Mouse (Mus musculus): ENCODE measurements around the gene Zfp827. TPM values are rescaled to one million over a fixed set of nuclear protein-coding genes. Genes with fewer than 3 reads are reported as not detected.

The Zfp827 gene
- polyA plus RNA-seq, 1 experiment from 2014 or later: 4.5 TPM

DNA sequence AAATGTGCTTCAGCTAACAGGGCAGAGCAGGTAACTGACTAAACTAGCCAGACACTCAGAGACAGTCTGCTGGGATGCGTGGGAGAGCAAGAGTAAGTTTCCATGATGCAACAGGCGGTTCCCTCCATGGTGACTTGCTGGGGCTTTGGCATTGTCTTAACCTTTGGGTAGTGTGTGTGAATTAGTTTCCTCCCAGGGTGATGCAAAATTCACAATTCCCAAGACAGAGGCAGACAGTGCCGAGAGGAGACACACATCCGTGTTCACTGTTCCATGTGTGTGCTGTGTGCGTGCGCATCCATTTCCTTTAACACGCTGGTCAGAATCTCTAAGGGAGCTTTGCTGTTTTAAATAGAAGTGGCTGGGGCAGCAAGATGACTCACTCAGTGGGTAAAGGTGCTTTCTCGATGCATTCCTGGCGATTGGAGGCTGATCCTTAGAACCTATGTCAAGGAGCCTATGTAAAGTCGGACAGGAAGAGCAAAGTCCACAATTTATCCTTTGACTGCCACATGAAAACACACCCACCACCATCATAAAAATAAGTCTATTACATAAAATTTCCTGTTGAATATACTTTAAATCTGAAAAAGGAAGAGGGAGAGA, 127.4 kb downstream of the Zfp827 start:
- TF ChIP-seq CTCF (IDR thresholded peaks at IDR 0.05; ENCODE audit: low read depth): no peak
- 81% methylated on average over 10 of the region's 10 CpGs for WGBS
- H3K4me1 ChIP-seq (replicated peaks; ENCODE audit: insufficient read depth, low read length): peaks cover 14% of the 10 kb centered on the region
- no peak for DNase-seq (ENCODE audit: low spot score)
- no peaks in the 10 kb centered on the region for H3K27me3 ChIP-seq (ENCODE audit: insufficient read depth, low read length)
- no peak for ATAC-seq (replicated peaks; ENCODE audit: low FRiP score, low read depth)
- no peak overlapping the region for H3K9ac ChIP-seq (ENCODE audit: low read depth, low read length)
- H3K4me2 ChIP-seq (ENCODE audit: low read length): no peak overlapping the region
- no peaks in the 10 kb centered on the region for H3K9me3 ChIP-seq (replicated peaks; ENCODE audit: low read length)
- no peaks in the 10 kb centered on the region for H3K36me3 ChIP-seq (ENCODE audit: insufficient read depth, low read length)
- no peak overlapping the region for H3K27ac ChIP-seq
- no peak overlapping the region for H3K4me3 ChIP-seq (replicated peaks; ENCODE audit: low read depth, low read length)

DNA sequence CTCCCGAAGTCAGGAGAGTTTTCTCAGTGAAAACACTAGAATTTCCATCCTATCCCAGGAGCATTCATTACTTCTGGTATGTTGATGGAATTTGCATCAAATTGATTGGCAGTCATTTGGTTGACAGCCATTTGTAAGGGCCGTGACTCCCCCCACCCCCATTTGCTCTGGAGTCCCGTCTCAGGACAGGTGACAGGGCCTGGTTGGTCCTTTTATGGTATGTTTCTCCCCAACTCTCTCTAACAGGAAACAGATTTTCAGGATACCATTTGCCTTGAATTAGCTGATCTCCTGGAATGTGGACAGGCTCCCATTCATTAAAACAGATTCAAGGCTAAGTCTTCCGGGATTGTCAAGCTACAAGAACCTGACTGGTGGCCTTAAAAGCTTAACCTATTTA, 129.1 kb downstream of the Zfp827 start:
- ATAC-seq (replicated peaks; ENCODE audit: low FRiP score, low read depth) (no peak), DNase-seq (ENCODE audit: low spot score) (no peak)
- no peaks in the 10 kb centered on the region for H3K36me3 ChIP-seq (ENCODE audit: insufficient read depth, low read length)
- H3K4me1 ChIP-seq (replicated peaks; ENCODE audit: insufficient read depth, low read length): peaks cover 16% of the 10 kb centered on the region
- H3K9ac ChIP-seq (ENCODE audit: low read depth, low read length): no peak overlapping the region
- no peak overlapping the region for H3K4me2 ChIP-seq (ENCODE audit: low read length)
- TF ChIP-seq CTCF (IDR thresholded peaks at IDR 0.05; ENCODE audit: low read depth): no peak
- H3K4me3 ChIP-seq (replicated peaks; ENCODE audit: low read depth, low read length): no peak overlapping the region
- no peaks in the 10 kb centered on the region for H3K27me3 ChIP-seq (ENCODE audit: insufficient read depth, low read length)
- H3K27ac ChIP-seq: no peak overlapping the region
- H3K9me3 ChIP-seq (replicated peaks; ENCODE audit: low read length): no peaks in the 10 kb centered on the region
- WGBS: 42% methylated on average over 4 of the region's 4 CpGs

DNA sequence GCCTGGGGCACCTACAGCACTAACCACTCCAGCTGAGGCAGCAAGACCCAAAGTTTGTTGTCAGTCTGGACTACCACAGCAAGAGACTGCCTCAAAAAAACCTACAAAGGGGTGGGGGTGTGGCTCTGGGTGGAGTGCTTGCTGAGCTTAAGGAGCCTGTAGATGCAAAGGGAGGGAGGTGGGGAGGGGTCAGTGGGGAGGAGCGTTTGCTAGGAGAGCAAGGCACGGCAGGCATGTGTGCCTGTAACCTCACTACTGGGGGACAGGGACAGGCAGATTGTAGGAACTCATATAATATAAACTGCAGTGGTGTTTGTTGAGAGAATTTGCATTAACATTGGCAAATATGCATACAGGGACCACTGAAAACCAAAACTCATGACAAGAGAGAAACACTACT, 130.1 kb downstream of the Zfp827 start:
- no peak overlapping the region for H3K9ac ChIP-seq (ENCODE audit: low read depth, low read length)
- 44% methylated on average over 2 of the region's 2 CpGs for WGBS
- ATAC-seq (replicated peaks; ENCODE audit: low FRiP score, low read depth) (no peak), DNase-seq (ENCODE audit: low spot score) (no peak)
- H3K27me3 ChIP-seq (ENCODE audit: insufficient read depth, low read length): no peaks in the 10 kb centered on the region
- H3K4me1 ChIP-seq (replicated peaks; ENCODE audit: insufficient read depth, low read length): peaks cover 16% of the 10 kb centered on the region
- H3K27ac ChIP-seq: no peak overlapping the region
- no peak for TF ChIP-seq CTCF (IDR thresholded peaks at IDR 0.05; ENCODE audit: low read depth)
- H3K4me3 ChIP-seq (replicated peaks; ENCODE audit: low read depth, low read length): no peak overlapping the region
- no peak overlapping the region for H3K4me2 ChIP-seq (ENCODE audit: low read length)
- H3K36me3 ChIP-seq (ENCODE audit: insufficient read depth, low read length): no peaks in the 10 kb centered on the region
- H3K9me3 ChIP-seq (replicated peaks; ENCODE audit: low read length): no peaks in the 10 kb centered on the region

DNA sequence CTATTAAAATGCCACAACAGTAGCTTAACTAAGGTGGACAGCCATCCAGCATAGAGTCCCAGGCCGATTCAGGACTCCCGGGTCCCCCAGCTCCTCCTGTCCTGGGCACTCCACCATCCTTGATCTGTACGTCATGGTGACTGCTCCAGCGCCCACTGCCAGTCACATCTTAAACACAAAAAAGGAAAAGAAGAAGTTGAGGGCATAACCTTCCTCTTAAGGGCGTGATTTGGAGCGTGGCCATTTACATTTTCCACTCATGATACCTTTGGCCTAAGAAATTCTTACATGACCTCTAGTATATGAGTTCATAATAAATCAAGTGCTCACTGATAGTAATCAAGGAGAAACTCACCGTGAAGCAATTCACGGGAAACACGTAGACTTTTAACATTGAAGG, 131.2 kb downstream of the Zfp827 start:
- Histone ChIP-seq H3K4me3 (replicated peaks; ENCODE audit: low read depth, low read length) (no peak overlapping the region), H3K27me3 (ENCODE audit: insufficient read depth, low read length) (no peaks in the 10 kb centered on the region), H3K4me2 (ENCODE audit: low read length) (no peak overlapping the region), H3K4me1 (replicated peaks; ENCODE audit: insufficient read depth, low read length) (peaks cover 16% of the 10 kb centered on the region), H3K9ac (ENCODE audit: low read depth, low read length) (no peak overlapping the region), H3K27ac (no peak overlapping the region), H3K9me3 (replicated peaks; ENCODE audit: low read length) (no peaks in the 10 kb centered on the region), H3K36me3 (ENCODE audit: insufficient read depth, low read length) (no peaks in the 10 kb centered on the region)
- ATAC-seq (replicated peaks; ENCODE audit: low FRiP score, low read depth) (no peak), DNase-seq (ENCODE audit: low spot score) (no peak)
- no peak for TF ChIP-seq CTCF (IDR thresholded peaks at IDR 0.05; ENCODE audit: low read depth)
- 58% methylated on average over 9 of the region's 9 CpGs for WGBS

DNA sequence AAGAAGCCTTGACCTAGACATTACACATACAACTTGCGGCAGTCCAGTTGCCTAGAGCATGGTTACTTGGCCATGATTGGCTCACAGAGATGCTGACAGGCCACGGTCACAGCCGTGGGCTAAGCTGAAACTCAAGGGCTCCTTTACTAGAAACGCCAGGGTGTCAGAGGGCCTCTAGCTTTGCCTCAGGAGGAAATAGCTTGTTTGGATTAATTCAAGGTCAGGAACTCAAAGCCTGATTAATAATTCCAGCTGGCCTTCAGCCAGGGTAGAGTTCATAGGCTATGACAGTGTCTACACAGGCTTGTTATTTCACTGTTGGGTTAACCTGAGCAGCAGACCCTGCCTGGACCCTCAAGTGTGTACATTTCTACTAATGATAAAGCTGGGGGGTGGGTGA, 132.1 kb downstream of the Zfp827 start:
- no peak overlapping the region for H3K4me2 ChIP-seq (ENCODE audit: low read length)
- peak overlapping the region; percentile 42; the same call in 1 of the 2 replicates for H3K27ac ChIP-seq
- no peak overlapping the region for H3K4me3 ChIP-seq (replicated peaks; ENCODE audit: low read depth, low read length)
- H3K4me1 ChIP-seq (replicated peaks; ENCODE audit: insufficient read depth, low read length): peaks cover 16% of the 10 kb centered on the region
- no peaks in the 10 kb centered on the region for H3K36me3 ChIP-seq (ENCODE audit: insufficient read depth, low read length)
- peak; percentile 66 for DNase-seq (ENCODE audit: low spot score)
- TF ChIP-seq CTCF (IDR thresholded peaks at IDR 0.05; ENCODE audit: low read depth): no peak
- H3K27me3 ChIP-seq (ENCODE audit: insufficient read depth, low read length): no peaks in the 10 kb centered on the region
- H3K9ac ChIP-seq (ENCODE audit: low read depth, low read length): no peak overlapping the region
- 25% methylated on average over 4 of the region's 4 CpGs for WGBS
- no peaks in the 10 kb centered on the region for H3K9me3 ChIP-seq (replicated peaks; ENCODE audit: low read length)
- ATAC-seq (replicated peaks; ENCODE audit: low FRiP score, low read depth): peak; percentile 37; the same call in 1 of the 2 replicates

DNA sequence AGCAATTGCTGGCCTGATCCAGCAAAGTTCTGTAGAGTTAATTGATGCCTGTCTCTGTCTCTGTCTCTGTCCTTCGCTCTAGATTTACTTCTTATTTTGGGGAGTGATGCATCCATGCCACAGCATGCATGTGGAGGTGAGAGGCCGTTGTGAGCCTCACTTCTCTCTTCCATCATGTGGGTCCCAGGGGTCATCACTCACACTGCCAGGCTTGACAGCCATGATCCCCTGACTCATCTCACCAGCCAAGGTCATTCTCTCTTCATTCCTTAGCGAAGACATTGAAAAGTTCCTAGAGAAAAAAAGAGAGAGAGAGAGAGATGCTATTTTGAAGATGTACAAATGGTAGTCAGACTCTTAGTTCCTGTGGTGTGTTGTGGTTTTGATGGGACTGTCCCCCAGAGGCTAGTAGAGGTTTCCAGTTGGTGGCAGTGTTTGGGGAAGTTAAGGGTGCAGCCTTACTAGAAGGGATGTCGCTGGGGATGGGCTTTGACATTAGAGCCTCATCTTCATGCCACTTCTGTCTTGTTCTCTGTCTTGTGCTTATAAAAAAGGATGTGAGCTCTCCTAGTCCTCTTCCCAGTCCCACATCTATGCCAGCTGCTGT, 133.0 kb downstream of the Zfp827 start:
- no peak overlapping the region for H3K4me3 ChIP-seq (replicated peaks; ENCODE audit: low read depth, low read length)
- no peaks in the 10 kb centered on the region for H3K36me3 ChIP-seq (ENCODE audit: insufficient read depth, low read length)
- H3K4me1 ChIP-seq (replicated peaks; ENCODE audit: insufficient read depth, low read length): peaks cover 16% of the 10 kb centered on the region
- WGBS: 92% methylated on average over 4 of the region's 4 CpGs
- H3K9ac ChIP-seq (ENCODE audit: low read depth, low read length): no peak overlapping the region
- H3K27me3 ChIP-seq (ENCODE audit: insufficient read depth, low read length): no peaks in the 10 kb centered on the region
- DNase-seq (ENCODE audit: low spot score) (no peak), ATAC-seq (replicated peaks; ENCODE audit: low FRiP score, low read depth) (no peak)
- no peak for TF ChIP-seq CTCF (IDR thresholded peaks at IDR 0.05; ENCODE audit: low read depth)
- no peak overlapping the region for H3K4me2 ChIP-seq (ENCODE audit: low read length)
- no peaks in the 10 kb centered on the region for H3K9me3 ChIP-seq (replicated peaks; ENCODE audit: low read length)
- H3K27ac ChIP-seq: no peak overlapping the region

All from kidney, postnatal 0 days (tissue).